Mouse (Mus musculus) megakaryocyte-erythroid progenitor cell, adult 5-6 weeks (primary cell): ENCODE measurements around the gene Zfand3. TPM values are rescaled to one million over a fixed set of nuclear protein-coding genes. Genes with fewer than 3 reads are reported as not detected.

Experiments
- ATAC-seq: replicated peaks from 2 replicates; pipeline ENCODE4 v1.8.0; 2016; ENCODE audit warnings: mild to moderate bottlenecking, inconsistent platforms; ENCODE audit not compliant: severe bottlenecking, poor library complexity, low FRiP score, low TSS enrichment
- total RNA-seq, 2 experiments: library from RNA; stranded (forward) in 1 of 2; stranded (reverse) in 1 of 2; fragments of 200-1000, 215-1000 nt in 1 of 2; fragments of >200 nt in 1 of 2; fragmentation: Nextera tagmentation in 1 of 2; gene quantifications; 2 replicates each; pipeline ENCODE4 v1.2.3; 2014 to 2017

Gene Zfand3
- total RNA-seq, 2 experiments from 2014 or later: 4.9 to 9.5 TPM

GRCm38 (mm10) chr17:30090416-30090815 lies 85.9 kb downstream of the Zfand3 start:
- ATAC-seq: peak; percentile 94

GRCm38 (mm10) chr17:30093148-30093749 lies 88.7 kb downstream of the Zfand3 start:
- no peak for ATAC-seq

DNA sequence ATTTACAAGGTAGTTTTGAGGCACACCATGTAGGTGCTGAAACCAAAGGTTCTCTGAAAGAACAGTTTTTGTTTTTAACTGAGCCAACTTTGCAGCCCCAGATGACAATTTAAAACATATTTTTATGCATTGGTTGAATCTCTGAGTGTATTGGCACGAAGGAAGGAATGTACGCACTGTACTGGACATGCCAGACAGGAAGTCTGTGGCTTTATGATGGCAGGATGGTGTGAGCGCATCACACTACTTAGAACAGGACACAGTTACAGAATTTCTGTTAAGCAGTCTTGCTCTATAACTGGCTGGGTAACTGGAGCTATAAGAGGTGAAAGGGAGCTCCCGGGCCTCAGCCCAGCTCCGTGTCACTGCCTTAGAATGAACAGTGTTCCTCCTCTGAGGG lies 92.6 kb downstream of the Zfand3 start:
- no peak for ATAC-seq

DNA sequence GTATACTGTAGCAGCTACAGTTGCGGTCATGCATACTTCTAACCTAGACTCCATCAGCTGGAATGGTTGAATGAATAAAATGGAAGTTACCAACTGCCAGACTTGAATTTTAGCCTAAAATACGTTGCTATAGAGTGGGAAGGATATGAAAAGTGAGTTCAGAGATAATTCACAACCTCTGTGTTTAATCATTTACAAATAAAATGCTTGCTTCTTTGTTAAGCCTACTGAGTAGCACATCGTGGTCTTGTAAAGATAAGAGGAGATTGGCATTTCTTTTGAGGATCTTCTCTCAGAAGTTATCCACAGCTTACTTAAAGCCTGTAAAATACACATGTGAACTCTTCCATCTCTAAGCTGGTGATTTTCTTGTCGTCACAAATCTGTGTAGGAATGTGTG lies 93.1 kb downstream of the Zfand3 start:
- no peak for ATAC-seq

DNA sequence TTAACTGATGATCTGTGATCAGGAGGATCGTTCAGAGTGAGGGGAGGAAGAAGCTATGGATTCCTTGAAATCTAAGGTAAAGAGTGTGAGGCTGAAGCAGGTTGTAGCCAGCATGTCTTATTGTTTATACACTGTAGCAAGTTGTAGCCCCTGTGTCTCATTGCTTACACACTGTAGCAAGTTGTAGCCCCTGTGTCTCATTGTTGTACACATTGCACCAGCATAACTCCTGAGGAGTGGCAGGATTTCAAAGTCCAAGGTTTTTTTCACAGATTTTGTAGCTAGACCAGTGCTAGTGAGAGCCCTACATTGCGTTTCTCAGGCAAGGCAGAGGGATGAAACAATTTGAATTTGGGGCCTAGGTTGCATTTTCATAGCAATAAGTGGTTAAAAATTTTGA lies 95.1 kb downstream of the Zfand3 start:
- ATAC-seq: no peak

DNA sequence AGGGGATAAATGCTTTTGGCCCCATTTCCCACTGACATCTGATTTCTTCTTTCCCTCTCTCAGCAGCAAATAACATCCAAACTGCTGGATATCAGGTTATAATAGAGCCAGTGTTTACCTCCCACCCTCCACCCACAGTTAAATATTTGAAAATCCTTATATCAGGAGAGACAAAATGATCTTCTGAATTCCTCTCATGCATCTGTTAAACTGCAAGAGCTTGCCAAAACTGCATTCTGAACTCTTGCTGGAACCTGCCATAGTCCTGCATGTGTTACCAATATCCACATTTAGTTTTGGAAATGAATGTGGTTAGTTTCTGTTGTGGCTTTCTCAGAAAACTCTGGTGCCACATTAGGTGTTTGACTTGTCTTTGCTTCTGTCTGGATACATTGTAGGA lies 97.3 kb downstream of the Zfand3 start:
- ATAC-seq: no peak

DNA sequence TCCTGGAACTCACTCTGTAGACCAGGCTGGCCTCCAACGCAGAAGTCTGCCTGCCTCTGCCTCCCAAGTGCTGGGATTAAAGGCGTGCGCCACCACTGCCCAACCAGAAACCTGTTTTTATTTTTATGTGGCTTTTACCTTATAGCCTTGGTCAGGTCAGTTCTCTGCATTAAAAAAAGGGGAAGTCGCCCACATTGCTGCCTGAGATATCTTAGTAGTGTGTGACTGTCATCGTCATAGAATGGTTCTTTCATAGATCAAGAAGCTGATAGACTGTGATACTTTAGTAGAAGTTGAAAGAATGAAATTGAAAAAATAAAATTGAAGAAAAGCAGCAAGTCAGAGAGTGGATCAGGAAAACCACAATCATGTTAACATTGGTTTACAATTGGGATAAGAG lies 98.5 kb downstream of the Zfand3 start:
- no peak for ATAC-seq

- ATAC-seq: no peak
These were observed 99.2 kb downstream of the Zfand3 start for GRCm38 (mm10) chr17:30103641-30104165.

DNA sequence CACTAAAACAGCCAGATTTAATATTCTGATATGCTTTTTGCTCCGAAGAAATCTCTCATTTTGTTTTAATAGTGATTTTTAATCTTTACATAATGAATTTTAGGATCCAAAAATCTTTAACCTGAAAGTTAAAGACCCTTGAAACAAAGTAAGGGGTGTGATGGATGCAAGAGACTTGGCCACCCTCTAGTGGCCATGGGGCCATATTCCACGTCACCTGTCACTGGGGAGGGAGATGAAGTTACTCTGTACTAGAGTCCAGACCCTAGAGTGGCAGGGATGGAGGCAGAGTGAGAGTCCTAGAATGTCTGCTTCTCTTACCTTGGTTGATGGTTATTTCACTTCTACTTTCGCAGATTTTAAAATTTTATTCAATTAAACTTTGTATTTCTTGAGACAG lies 100.8 kb downstream of the Zfand3 start:
- no peak for ATAC-seq

DNA sequence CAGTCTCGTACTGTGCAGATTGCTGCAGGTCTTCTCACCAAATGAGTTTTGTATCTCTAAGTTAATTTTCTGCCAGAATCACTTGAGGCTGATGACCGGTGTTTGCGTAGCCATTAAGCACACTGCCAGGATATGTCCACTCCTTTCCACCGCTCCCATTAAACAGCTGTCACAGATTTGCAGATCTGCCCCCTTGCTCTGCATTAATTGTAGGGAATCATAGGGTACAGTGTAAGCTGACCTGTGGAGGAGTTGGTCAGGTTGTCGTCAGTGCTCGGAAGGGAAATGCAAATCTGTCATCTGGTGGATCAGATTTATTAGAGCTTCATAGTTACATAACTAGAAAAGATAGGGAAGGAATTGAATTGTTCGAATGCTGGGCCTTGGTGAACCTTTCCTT lies 106.1 kb downstream of the Zfand3 start:
- no peak for ATAC-seq

- no peak for ATAC-seq
These were observed 107.0 kb downstream of the Zfand3 start for GRCm38 (mm10) chr17:30111556-30111955.

DNA sequence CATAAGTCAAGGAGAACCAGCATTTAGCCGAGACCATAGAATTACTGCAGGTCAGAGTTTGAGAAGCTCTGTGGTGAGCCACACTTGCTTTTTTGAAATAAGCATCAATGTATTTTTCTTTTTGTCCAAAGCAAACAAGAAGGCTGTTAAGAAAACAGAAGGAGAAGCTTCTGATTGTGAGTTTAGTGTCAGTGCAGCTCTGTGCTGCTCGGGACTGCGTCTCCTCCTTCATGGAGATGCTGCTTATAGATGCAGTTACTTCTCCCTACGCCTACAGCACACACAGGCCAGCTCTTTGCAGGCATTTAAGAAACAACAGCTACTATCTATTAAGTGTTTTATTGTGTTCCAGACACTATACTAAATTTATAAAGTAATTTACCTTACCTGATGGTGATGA lies 107.5 kb downstream of the Zfand3 start:
- no peak for ATAC-seq

GRCm38 (mm10) chr17:30112555-30113305 lies 108.2 kb downstream of the Zfand3 start:
- ATAC-seq: peak; percentile 89

GRCm38 (mm10) chr17:30114761-30115160 lies 110.2 kb downstream of the Zfand3 start:
- ATAC-seq: no peak

DNA sequence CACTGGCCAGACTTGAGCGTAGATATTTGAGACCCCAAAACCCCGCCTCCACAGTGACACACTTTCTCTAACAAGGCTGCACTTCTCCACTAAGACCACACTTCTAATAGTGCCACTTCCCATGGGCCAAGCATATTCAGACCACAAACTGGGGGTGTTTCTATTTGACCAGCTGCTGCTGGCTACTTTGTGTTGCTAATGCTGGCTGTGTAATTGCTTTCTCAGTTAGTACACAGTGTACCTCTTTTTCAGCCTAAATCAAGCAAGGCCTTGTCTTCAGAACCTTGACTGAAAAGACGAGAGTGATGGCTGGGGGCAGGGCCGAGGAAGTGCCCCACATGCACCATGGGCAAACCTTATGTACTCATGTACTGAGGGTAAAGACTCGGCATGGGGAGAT lies 111.7 kb downstream of the Zfand3 start:
- ATAC-seq: no peak

DNA sequence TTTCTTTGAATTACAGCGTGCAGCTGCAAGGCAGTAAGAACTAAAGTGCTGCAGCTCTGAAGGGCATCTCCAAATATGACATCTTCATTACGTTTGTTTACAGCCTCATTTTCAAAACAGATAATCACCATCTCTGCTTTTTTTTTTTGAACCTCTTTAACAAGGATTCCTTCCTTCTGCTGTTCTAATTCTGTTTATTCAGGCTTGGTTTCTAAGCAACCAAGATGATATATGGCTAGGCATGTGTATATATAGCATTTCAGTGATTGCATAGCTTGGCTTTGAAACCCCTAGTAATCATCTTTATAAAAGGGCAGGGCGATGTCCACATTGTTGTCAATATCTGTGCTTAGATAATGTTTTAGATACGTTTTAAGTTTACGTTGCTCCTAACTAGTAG lies 113.5 kb downstream of the Zfand3 start:
- no peak for ATAC-seq

DNA sequence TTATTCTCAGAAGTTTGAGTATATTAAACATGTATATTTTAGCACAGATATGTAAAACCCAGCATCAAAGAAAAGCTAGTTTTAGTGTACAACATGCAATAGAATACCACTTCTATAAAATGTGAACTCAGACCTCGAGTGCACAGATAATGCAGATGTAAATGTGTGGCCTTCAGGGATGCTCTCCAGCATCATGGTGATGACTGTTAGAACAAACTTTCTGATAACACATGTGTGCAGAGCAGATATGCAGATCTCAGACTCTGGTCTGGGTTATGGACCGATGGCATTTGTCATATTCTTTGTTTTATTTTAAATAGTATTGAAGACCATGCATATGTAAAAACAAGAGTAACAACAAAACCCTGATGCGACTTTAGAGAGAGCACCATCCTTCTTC lies 117.7 kb downstream of the Zfand3 start:
- peak; percentile 54; the same call in 1 of the 2 replicates for ATAC-seq

- ATAC-seq: no peak
These were observed 123.9 kb downstream of the Zfand3 start for GRCm38 (mm10) chr17:30128456-30128855.

DNA sequence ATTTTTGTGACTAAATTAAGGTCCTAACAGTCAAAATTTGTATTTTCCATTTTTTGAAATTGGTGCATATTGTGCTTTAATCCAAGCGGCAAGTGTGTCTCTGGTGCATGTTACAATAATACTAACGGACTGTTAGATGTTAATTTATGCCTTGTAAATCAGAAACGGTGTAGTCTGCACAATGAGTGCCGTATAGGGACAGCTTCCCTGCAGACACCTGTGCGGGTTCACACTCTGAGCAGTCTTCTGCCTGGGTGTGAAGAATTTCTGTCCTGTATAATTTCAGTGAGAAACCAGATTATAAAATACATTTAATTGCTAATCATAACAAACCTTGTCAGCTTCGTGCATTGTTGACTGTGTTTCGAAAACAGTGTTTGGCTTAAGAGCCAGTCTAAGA lies 124.7 kb downstream of the Zfand3 start:
- no peak for ATAC-seq

- no peak for ATAC-seq
These were observed 125.8 kb downstream of the Zfand3 start for GRCm38 (mm10) chr17:30130326-30130725.

DNA sequence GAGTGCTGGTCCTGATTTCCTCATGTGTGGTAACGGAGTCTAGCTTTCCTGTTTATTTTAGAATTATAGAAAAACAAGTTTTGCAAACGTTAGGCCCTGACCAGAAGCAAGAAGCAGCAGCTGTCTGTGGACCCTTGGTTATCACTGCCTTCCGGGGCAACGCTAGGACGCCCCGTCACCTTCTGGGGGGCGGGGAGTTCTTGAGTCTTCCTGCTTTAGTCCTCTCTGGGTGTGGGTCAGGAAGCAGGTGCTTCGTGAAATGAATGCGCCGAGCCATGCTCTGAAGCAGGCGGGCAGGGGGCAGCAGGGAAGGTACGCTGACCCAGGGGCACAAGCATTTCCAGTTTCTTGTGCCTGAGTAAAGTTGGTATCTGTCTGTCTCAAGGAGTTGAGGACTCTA lies 129.1 kb downstream of the Zfand3 start:
- ATAC-seq: no peak
